Mouse (Mus musculus): ENCODE measurements around the gene Zfand2a. TPM values are rescaled to one million over a fixed set of nuclear protein-coding genes. Genes with fewer than 3 reads are reported as not detected.

The Zfand2a gene
- polyA plus RNA-seq, 1 experiment from 2014 or later, result 5.7 TPM

- Histone ChIP-seq H3K4me2 (no peak overlapping the region), H3K27me3 (replicated peaks; ENCODE audit: control insufficient read depth, insufficient read depth, low read length) (no peaks in the 10 kb centered on the region), H3K27ac (ENCODE audit: low read depth, low read length) (no peak overlapping the region), H3K4me1 (replicated peaks; ENCODE audit: control insufficient read depth, insufficient read depth, low read length) (0 out of 2 replicates have a peak, but pooled peaks cover 3% of the 10 kb centered on the region), H3K9ac (ENCODE audit: low read depth, low read length) (no peak overlapping the region), H3K9me3 (ENCODE audit: control insufficient read depth, low read length) (no peaks in the 10 kb centered on the region), H3K36me3 (ENCODE audit: control insufficient read depth, insufficient read depth, low read length) (no peaks in the 10 kb centered on the region), H3K4me3 (ENCODE audit: low read depth, low read length) (no peak overlapping the region)
- ATAC-seq (replicated peaks; ENCODE audit: low FRiP score) (no peak), DNase-seq (ENCODE audit: low spot score) (no peak)
- WGBS, result 91% methylated on average over 12 of the region's 12 CpGs
These were observed 41.9 kb downstream of the Zfand2a start for GRCm38 (mm10) chr5:139442428-139442827.

- ATAC-seq (replicated peaks; ENCODE audit: low FRiP score) (no peak), DNase-seq (ENCODE audit: low spot score) (no peak)
- WGBS, result 89% methylated on average over 2 of the region's 2 CpGs
- H3K4me3 ChIP-seq (ENCODE audit: low read depth, low read length), result no peak overlapping the region
- no peak overlapping the region for H3K4me2 ChIP-seq
- no peaks in the 10 kb centered on the region for H3K9me3 ChIP-seq (ENCODE audit: control insufficient read depth, low read length)
- no peak overlapping the region for H3K27ac ChIP-seq (ENCODE audit: low read depth, low read length)
- H3K27me3 ChIP-seq (replicated peaks; ENCODE audit: control insufficient read depth, insufficient read depth, low read length), result no peaks in the 10 kb centered on the region
- no peak overlapping the region for H3K9ac ChIP-seq (ENCODE audit: low read depth, low read length)
- H3K4me1 ChIP-seq (replicated peaks; ENCODE audit: control insufficient read depth, insufficient read depth, low read length), result 0 out of 2 replicates have a peak, but pooled peaks cover 3% of the 10 kb centered on the region
- H3K36me3 ChIP-seq (ENCODE audit: control insufficient read depth, insufficient read depth, low read length), result no peaks in the 10 kb centered on the region
These were observed 42.7 kb downstream of the Zfand2a start for GRCm38 (mm10) chr5:139441726-139442018.

GRCm38 (mm10) chr5:139440926-139441725 is 43.2 kb downstream of the Zfand2a start:
- Histone ChIP-seq H3K4me3 (ENCODE audit: low read depth, low read length) (no peak overlapping the region), H3K27ac (ENCODE audit: low read depth, low read length) (no peak overlapping the region), H3K36me3 (ENCODE audit: control insufficient read depth, insufficient read depth, low read length) (no peaks in the 10 kb centered on the region), H3K9ac (ENCODE audit: low read depth, low read length) (no peak overlapping the region), H3K27me3 (replicated peaks; ENCODE audit: control insufficient read depth, insufficient read depth, low read length) (no peaks in the 10 kb centered on the region), H3K4me2 (no peak overlapping the region), H3K9me3 (ENCODE audit: control insufficient read depth, low read length) (no peaks in the 10 kb centered on the region), H3K4me1 (replicated peaks; ENCODE audit: control insufficient read depth, insufficient read depth, low read length) (0 out of 2 replicates have a peak, but pooled peaks cover under 1% of the 10 kb centered on the region)
- DNase-seq (ENCODE audit: low spot score), result no peak
- no peak for ATAC-seq (replicated peaks; ENCODE audit: low FRiP score)
- 94% methylated on average over 11 of the region's 11 CpGs for WGBS

DNA sequence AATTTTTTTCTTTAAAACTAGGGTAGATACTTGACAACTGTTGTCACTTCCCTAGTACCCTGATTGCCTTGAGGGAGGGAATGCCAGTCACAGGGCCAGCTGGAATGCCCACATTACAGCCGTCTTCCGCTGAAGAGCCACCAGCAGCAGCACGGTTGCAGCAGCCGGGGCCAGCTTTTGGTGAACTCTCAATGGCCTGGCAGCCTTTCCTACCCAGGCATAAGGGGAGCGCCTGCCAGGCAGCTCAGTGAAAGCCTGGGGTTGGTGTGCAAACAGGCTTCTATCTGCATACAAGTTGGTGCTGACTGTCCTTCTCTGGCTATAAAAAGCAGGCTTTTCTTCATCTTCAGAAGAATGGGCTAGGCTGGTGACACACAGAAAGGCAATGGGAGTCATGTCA is 43.9 kb downstream of the Zfand2a start:
- Histone ChIP-seq H3K4me3 (ENCODE audit: low read depth, low read length) (no peak overlapping the region), H3K27ac (ENCODE audit: low read depth, low read length) (no peak overlapping the region), H3K9me3 (ENCODE audit: control insufficient read depth, low read length) (no peaks in the 10 kb centered on the region), H3K36me3 (ENCODE audit: control insufficient read depth, insufficient read depth, low read length) (no peaks in the 10 kb centered on the region), H3K4me1 (replicated peaks; ENCODE audit: control insufficient read depth, insufficient read depth, low read length) (no peaks in the 10 kb centered on the region), H3K9ac (ENCODE audit: low read depth, low read length) (no peak overlapping the region), H3K27me3 (replicated peaks; ENCODE audit: control insufficient read depth, insufficient read depth, low read length) (no peaks in the 10 kb centered on the region), H3K4me2 (no peak overlapping the region)
- 83% methylated on average over 5 of the region's 5 CpGs for WGBS
- DNase-seq (ENCODE audit: low spot score) (no peak), ATAC-seq (replicated peaks; ENCODE audit: low FRiP score) (no peak)

GRCm38 (mm10) chr5:139438440-139438839 is 45.9 kb downstream of the Zfand2a start:
- H3K9ac ChIP-seq (ENCODE audit: low read depth, low read length), result no peak overlapping the region
- no peaks in the 10 kb centered on the region for H3K9me3 ChIP-seq (ENCODE audit: control insufficient read depth, low read length)
- no peak overlapping the region for H3K4me2 ChIP-seq
- ATAC-seq (replicated peaks; ENCODE audit: low FRiP score), result no peak
- H3K27me3 ChIP-seq (replicated peaks; ENCODE audit: control insufficient read depth, insufficient read depth, low read length), result no peaks in the 10 kb centered on the region
- no peaks in the 10 kb centered on the region for H3K36me3 ChIP-seq (ENCODE audit: control insufficient read depth, insufficient read depth, low read length)
- WGBS, result 91% methylated on average over 12 of the region's 12 CpGs
- H3K4me3 ChIP-seq (ENCODE audit: low read depth, low read length), result no peak overlapping the region
- no peak overlapping the region for H3K27ac ChIP-seq (ENCODE audit: low read depth, low read length)
- H3K4me1 ChIP-seq (replicated peaks; ENCODE audit: control insufficient read depth, insufficient read depth, low read length), result peaks cover 5% of the 10 kb centered on the region
- DNase-seq (ENCODE audit: low spot score), result no peak

GRCm38 (mm10) chr5:139437769-139438168 is 46.6 kb downstream of the Zfand2a start:
- no peak overlapping the region for H3K9ac ChIP-seq (ENCODE audit: low read depth, low read length)
- H3K4me3 ChIP-seq (ENCODE audit: low read depth, low read length), result no peak overlapping the region
- WGBS, result 84% methylated on average over 4 of the region's 4 CpGs

DNA sequence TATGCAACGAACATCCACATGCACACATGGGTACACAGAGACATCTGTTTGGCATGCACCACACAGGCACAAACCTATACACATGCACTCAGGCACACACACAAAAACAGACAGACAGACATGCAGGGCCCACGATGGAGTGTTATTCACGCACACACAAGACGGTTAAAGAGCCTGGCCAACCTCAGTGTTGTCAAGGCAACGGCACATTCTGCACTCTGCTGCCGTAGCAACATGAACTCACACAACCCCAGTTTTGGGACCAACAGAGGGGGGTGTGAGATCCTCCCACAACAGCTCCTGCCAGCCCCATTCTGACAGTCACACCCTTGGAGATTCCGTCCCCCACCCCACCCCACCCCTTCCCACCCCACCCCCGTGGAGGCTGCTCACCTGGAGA is 49.4 kb downstream of the Zfand2a start:
- WGBS, result 72% methylated on average over 8 of the region's 8 CpGs
- ATAC-seq (replicated peaks; ENCODE audit: low FRiP score) (no peak), DNase-seq (ENCODE audit: low spot score) (no peak)
- H3K4me1 ChIP-seq (replicated peaks; ENCODE audit: control insufficient read depth, insufficient read depth, low read length), result peaks cover 5% of the 10 kb centered on the region
- no peaks in the 10 kb centered on the region for H3K36me3 ChIP-seq (ENCODE audit: control insufficient read depth, insufficient read depth, low read length)
- no peak overlapping the region for H3K4me2 ChIP-seq
- H3K4me3 ChIP-seq (ENCODE audit: low read depth, low read length), result no peak overlapping the region
- H3K27ac ChIP-seq (ENCODE audit: low read depth, low read length), result no peak overlapping the region
- H3K27me3 ChIP-seq (replicated peaks; ENCODE audit: control insufficient read depth, insufficient read depth, low read length), result no peaks in the 10 kb centered on the region
- H3K9me3 ChIP-seq (ENCODE audit: control insufficient read depth, low read length), result no peaks in the 10 kb centered on the region
- H3K9ac ChIP-seq (ENCODE audit: low read depth, low read length), result no peak overlapping the region

More at GRCm38 (mm10) chr5:139437769-139438168, 46.6 kb downstream of the Zfand2a start:
- DNase-seq (ENCODE audit: low spot score), result no peak
- Histone ChIP-seq H3K4me2 (no peak overlapping the region), H3K36me3 (ENCODE audit: control insufficient read depth, insufficient read depth, low read length) (no peaks in the 10 kb centered on the region), H3K27me3 (replicated peaks; ENCODE audit: control insufficient read depth, insufficient read depth, low read length) (no peaks in the 10 kb centered on the region), H3K4me1 (replicated peaks; ENCODE audit: control insufficient read depth, insufficient read depth, low read length) (peaks cover 5% of the 10 kb centered on the region), H3K27ac (ENCODE audit: low read depth, low read length) (no peak overlapping the region), H3K9me3 (ENCODE audit: control insufficient read depth, low read length) (no peaks in the 10 kb centered on the region)
- no peak for ATAC-seq (replicated peaks; ENCODE audit: low FRiP score)

DNA sequence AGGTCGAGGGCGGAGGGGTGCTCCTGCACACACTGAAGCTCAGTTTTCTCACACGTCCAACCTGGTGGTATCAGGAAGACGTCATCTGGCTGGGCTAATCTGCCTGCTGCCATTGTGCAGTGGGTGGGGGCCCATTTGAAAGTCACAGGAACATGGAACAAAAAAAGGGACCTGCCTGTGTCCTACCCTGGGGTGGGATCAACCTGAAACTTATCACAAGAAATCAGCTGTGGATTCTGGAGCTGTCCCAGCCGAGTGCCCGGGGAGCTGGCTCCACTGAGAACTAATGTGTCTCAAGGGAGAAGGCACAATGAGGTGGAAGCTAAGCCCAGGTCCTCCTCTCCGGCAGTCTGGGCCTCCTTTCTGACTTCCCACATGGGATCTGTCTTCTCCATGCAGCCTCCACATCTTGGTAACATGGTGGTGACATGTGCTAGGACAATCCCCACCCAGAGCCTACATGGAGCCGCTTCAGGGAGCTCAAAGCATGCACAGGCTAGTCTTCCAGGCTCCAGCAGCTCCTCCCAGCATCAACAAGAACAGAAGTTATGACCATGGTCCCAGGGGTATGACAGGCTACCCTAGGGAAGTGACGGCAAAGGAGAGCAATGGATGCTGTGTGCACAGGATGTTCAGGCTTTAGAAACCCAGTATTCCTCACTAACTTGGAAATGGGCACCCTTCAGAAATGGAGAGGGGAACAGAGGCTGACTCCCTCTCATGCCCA is 50.3 kb downstream of the Zfand2a start:
- DNase-seq (ENCODE audit: low spot score) (no peak), ATAC-seq (replicated peaks; ENCODE audit: low FRiP score) (no peak)
- Histone ChIP-seq H3K27me3 (replicated peaks; ENCODE audit: control insufficient read depth, insufficient read depth, low read length) (no peaks in the 10 kb centered on the region), H3K4me3 (ENCODE audit: low read depth, low read length) (no peak overlapping the region), H3K4me1 (replicated peaks; ENCODE audit: control insufficient read depth, insufficient read depth, low read length) (peaks cover 5% of the 10 kb centered on the region), H3K36me3 (ENCODE audit: control insufficient read depth, insufficient read depth, low read length) (no peaks in the 10 kb centered on the region), H3K9ac (ENCODE audit: low read depth, low read length) (no peak overlapping the region), H3K27ac (ENCODE audit: low read depth, low read length) (no peak overlapping the region), H3K4me2 (no peak overlapping the region), H3K9me3 (ENCODE audit: control insufficient read depth, low read length) (no peaks in the 10 kb centered on the region)
- 72% methylated on average over 9 of the region's 9 CpGs for WGBS
